ENCODE assay signal across 24 mouse cellular contexts in genomic region chr11:77777436-77777835, GRCm38 (mm10). TPM values are rescaled to one million over a fixed set of nuclear protein-coding genes. Genes with fewer than 3 reads are reported as not detected.
"Had no signal": no experiment of that assay in that cellular context is flagged by ENCODE, and none has a peak within 500 bp of the region (broad histone marks: within the 10 kb centered on the region; RNA-seq: fewer than 3 reads in every experiment).

No protein-coding gene starts in this region.

- H3K27ac ChIP-seq: midbrain, embryonic 10.5 days; midbrain, embryonic 12.5 days; neural tube, embryonic 13.5 days; neural tube, embryonic 15.5 days had no signal

- H3K4me2 ChIP-seq: lung, embryonic 14.5 days; midbrain, embryonic 12.5 days; neural tube, embryonic 13.5 days; neural tube, embryonic 15.5 days had no signal

- H3K9ac ChIP-seq: lung, embryonic 14.5 days; midbrain, embryonic 12.5 days; neural tube, embryonic 13.5 days; neural tube, embryonic 15.5 days had no signal

- H3K27me3 ChIP-seq: midbrain, embryonic 12.5 days; neural tube, embryonic 13.5 days; neural tube, embryonic 15.5 days had no signal

- H3K4me3 ChIP-seq: midbrain, embryonic 10.5 days; midbrain, embryonic 12.5 days; myocyte; neural tube, embryonic 13.5 days; neural tube, embryonic 15.5 days had no signal

- H3K9me3 ChIP-seq: midbrain, embryonic 10.5 days; midbrain, embryonic 12.5 days; neural tube, embryonic 13.5 days; neural tube, embryonic 15.5 days had no signal

- ATAC-seq: midbrain, embryonic 16.5 days had no signal

- DNase-seq: lung, adult 18-20 months; lung, embryonic 14.5 days; lung, postnatal 10 days; lung, postnatal 4 days; midbrain, embryonic 14.5 days; retina, postnatal 1 day; right cerebral cortex, adult 18-20 months; right cerebral cortex, postnatal 25 days; right cerebral cortex, postnatal 4 days; spleen, adult 18-20 months; thymus, adult 18-20 months; thymus, postnatal 14 days; thymus, postnatal 36 days had no signal

RNA-seq across cellular contexts. Expression of gene Gm10277, which starts 10.1 kb away (rescaled TPM):
- polyA plus RNA-seq: small intestine, adult 2 months had no signal

RNA-seq across cellular contexts. Expression of gene Cryba1, which starts 52.4 kb away (rescaled TPM):
- polyA plus RNA-seq: liver, embryonic 16.5 days; lung, embryonic 14.5 days; lung, embryonic 16.5 days; myocyte; small intestine, adult 2 months; stomach, embryonic 14.5 days; stomach, embryonic 16.5 days had no signal
